Mouse (Mus musculus) limb, embryonic 12.5 days (tissue): ENCODE measurements around the gene Pex1. TPM values are rescaled to one million over a fixed set of nuclear protein-coding genes. Genes with fewer than 3 reads are reported as not detected.

Source experiments
- ATAC-seq: fragments of 200-750 bp; cut with Nextera tagmentation; 2 replicates; pipeline ENCODE4 v1.8.0; 2017; ENCODE audit warnings: low read depth, moderate TSS enrichment; ENCODE audit not compliant: insufficient number of reproducible peaks, insufficient read depth, low FRiP score, low TSS enrichment
- H3K27ac ChIP-seq: fragments of 300-500 bp; sonication (generic); 2 replicates; pipeline ENCODE4 v1.5.1; 2016; ENCODE audit warnings: mild to moderate bottlenecking, moderate library complexity
- H3K27me3 ChIP-seq: fragments of 300-500 bp; sonication (generic); 2 replicates; pipeline ENCODE4 v1.6.1; 2016; ENCODE audit warnings: mild to moderate bottlenecking, moderate library complexity
- H3K36me3 ChIP-seq: fragments of 300-500 bp; sonication (generic); 2 replicates; pipeline ENCODE4 v1.6.1; 2016; ENCODE audit warnings: mild to moderate bottlenecking, moderate library complexity
- H3K4me1 ChIP-seq: fragments of 300-500 bp; sonication (generic); replicated peaks from 2 replicates; pipeline ENCODE4 v1.6.1; 2016
- H3K4me2 ChIP-seq: fragments of 300-500 bp; sonication (generic); 2 replicates; pipeline ENCODE4 v1.6.1; 2016; ENCODE audit warnings: mild to moderate bottlenecking, moderate library complexity
- H3K4me3 ChIP-seq: fragments of 300-500 bp; sonication (generic); replicated peaks from 2 replicates; pipeline ENCODE4 v1.5.1; 2016; ENCODE audit warnings: mild to moderate bottlenecking
- H3K9ac ChIP-seq: fragments of 300-500 bp; sonication (generic); replicated peaks from 2 replicates; pipeline ENCODE4 v1.6.1; 2016; ENCODE audit warnings: mild to moderate bottlenecking, moderate library complexity
- H3K9me3 ChIP-seq: fragments of 300-500 bp; sonication (generic); 2 replicates; pipeline ENCODE4 v1.6.1; 2016; ENCODE audit warnings: mild to moderate bottlenecking, moderate library complexity
- WGBS: fragments of 180-500 bp; shearing (Covaris S2); methylation state at CpG from one replicate; pipeline ENCODE4 v1.1.7; 2016; 5-methylcytosine and 5-hydroxymethylcytosine counted together
- microRNA-seq: library from miRNA; unstranded; fragments of <30 nt; microRNA quantifications from one replicate; pipeline ENCODE4, GENCODE M21; 2017
- polyA plus RNA-seq: library from polyadenylated mRNA; unstranded; fragments of >200 nt; fragmentation: Nextera tagmentation; extraction: Ambion mirVana; gene quantifications from 2 replicates; pipeline ENCODE4 v1.2.1, GENCODE M21; 2016

Gene Pex1
- polyA plus RNA-seq, 1 experiment from 2014 or later = 23.2 TPM

DNA sequence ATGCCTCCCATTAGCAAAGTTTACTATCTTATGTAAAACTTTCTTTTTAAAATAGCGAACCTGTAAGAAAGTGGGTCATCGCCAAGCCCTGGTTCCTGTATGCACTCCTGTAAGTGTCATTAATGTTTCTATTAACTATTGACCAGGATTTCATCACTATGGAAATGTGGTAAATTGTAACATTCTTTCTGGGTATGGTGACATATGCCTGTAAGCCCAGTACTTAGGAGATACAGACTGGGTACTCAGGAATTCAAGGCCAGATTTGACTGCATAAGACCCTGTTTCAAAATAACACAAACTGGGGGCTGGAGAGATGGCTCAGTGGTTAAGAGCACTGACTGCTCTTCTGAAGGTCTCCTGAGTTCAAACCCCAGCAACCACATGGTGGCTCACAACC lies 69.4 kb downstream of the Pex1 start:
- 91% methylated on average over 2 of the region's 2 CpGs for WGBS
- H3K27me3 ChIP-seq = no peaks in the 10 kb centered on the region
- ATAC-seq = no peak

DNA sequence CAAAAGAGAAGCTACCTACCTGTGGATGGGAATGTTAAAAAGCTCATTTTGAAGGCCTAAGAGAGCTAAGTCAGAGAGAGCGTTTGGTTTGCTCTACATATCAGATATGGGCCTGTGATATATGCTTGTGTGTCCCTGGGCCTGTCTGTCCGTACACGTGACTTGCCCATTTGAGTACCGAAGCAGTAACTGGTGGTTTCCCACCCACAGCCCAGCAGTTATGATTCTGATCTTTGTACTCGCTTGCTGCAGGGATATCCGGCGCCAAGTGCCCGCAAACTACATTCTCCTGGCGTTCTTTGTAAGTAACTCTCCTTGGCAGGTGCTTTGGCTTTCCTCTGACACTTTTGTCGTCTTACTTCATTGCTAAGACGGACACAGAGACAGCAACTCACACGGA lies 70.7 kb downstream of the Pex1 start:
- ATAC-seq = no peak
- no peaks in the 10 kb centered on the region for H3K27me3 ChIP-seq
- no peaks in the 10 kb centered on the region for H3K36me3 ChIP-seq
- 66% methylated on average over 12 of the region's 12 CpGs for WGBS
- H3K27ac ChIP-seq = peak overlapping the region; percentile 62; the same call in 1 of the 2 replicates
- no peak overlapping the region for H3K9ac ChIP-seq
- H3K4me1 ChIP-seq = peaks cover 13% of the 10 kb centered on the region
- peak overlapping the region; percentile 23 for H3K4me2 ChIP-seq
- H3K9me3 ChIP-seq = no peaks in the 10 kb centered on the region
- no peak overlapping the region for H3K4me3 ChIP-seq

More for the DNA sequence above, 69.4 kb downstream of the Pex1 start:
- H3K9me3 ChIP-seq = no peaks in the 10 kb centered on the region
- peaks cover 13% of the 10 kb centered on the region for H3K4me1 ChIP-seq
- no peaks in the 10 kb centered on the region for H3K36me3 ChIP-seq
- H3K9ac ChIP-seq = no peak overlapping the region
- H3K27ac ChIP-seq = no peak overlapping the region
- no peak overlapping the region for H3K4me2 ChIP-seq
- no peak overlapping the region for H3K4me3 ChIP-seq

DNA sequence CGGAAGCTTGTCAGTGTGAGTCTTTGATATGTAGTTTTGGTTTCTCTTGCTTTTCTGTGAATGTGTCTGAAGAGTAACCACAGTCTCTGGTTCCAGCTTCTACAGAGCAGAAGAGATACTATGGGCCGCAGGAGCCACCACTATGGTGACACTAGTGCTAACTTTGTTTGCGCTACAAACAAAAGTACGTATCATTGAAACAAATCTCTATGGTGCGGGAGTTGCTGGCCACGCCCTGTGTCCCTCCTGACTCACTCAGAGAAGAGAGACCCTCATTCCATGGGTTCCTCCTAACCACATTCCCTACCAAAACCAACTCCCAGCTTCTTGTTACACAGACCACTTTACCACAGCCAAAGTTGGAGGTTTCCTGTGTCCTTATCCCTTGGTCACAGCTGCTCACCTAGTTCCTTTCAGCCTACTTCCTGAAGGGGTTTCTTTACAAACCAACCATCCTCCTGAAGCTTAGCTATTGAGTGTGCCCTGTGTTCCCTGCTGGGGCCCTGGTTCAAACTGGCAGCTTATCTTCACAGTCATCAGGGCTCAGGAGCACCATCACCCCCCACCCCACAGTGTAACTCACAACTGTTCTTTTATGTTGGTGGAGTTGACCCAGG lies 74.2 kb downstream of the Pex1 start:
- Histone ChIP-seq H3K9ac (no peak overlapping the region), H3K27ac (no peak overlapping the region), H3K4me1 (peaks cover 13% of the 10 kb centered on the region), H3K9me3 (no peaks in the 10 kb centered on the region), H3K36me3 (no peaks in the 10 kb centered on the region), H3K27me3 (no peaks in the 10 kb centered on the region), H3K4me3 (no peak overlapping the region), H3K4me2 (no peak overlapping the region)
- WGBS = 94% methylated on average over 6 of the region's 6 CpGs
- no peak for ATAC-seq

Small RNA genes lying within 50 kb of the gene (microRNA-seq; reads per million reads assigned to microRNA genes)
- gene Gm26238 = not detected

Other genes starting within 250 kb of the Pex1 start
- 41.3 and 41.7 TPM in 2 replicates for gene Fam133b, start 52.2 kb upstream of the Pex1 start, polyA plus RNA-seq
- gene 1700109H08Rik, start 24.5 kb upstream of the Pex1 start, polyA plus RNA-seq = 3.3 and 5.2 TPM in 2 replicates
- 15.3 and 15.6 TPM in 2 replicates for gene Rbm48, start 519 bp downstream of the Pex1 start, polyA plus RNA-seq
- gene Tmbim7, start 55.1 kb downstream of the Pex1 start, polyA plus RNA-seq = not detected in 2 replicates
- 63.5 and 71.1 TPM in 2 replicates for gene Gatad1, start 61.1 kb downstream of the Pex1 start, polyA plus RNA-seq
- 15.3 and 15.6 TPM in 2 replicates for gene Ankib1, start 206.9 kb downstream of the Pex1 start, polyA plus RNA-seq
- gene Krit1, start 207.1 kb downstream of the Pex1 start, polyA plus RNA-seq = 63.0 and 63.1 TPM in 2 replicates
- gene Lrrd1, start 249.1 kb downstream of the Pex1 start, polyA plus RNA-seq = not detected in 2 replicates